Comparison of ENCODE assay signal across 8 mouse cellular contexts in genomic region chr10:75860746-75861145, GRCm38 (mm10). TPM values are rescaled to one million over a fixed set of nuclear protein-coding genes. Genes with fewer than 3 reads are reported as not detected.
DNase-seq lines count a peak whose midpoint lies in the region; ATAC-seq and TF ChIP-seq lines count a peak whose summit lies in the region.

No protein-coding gene starts in this region.

- TF ChIP-seq POLR2A in cortical plate, adult 2 months (IDR thresholded peaks at IDR 0.05; ENCODE audit: extremely low read depth, insufficient read depth, low read length), result no peak

- intact Hi-C loops in heart, postnatal 10 days (cut with DNase I), result no loop called here

- no peak overlapping the region for H3K4me3 ChIP-seq in liver, embryonic 12.5 days
- H3K4me3 ChIP-seq in liver, postnatal 0 days (ENCODE audit: low read depth, low read length), result no peak overlapping the region
- H3K4me3 ChIP-seq in cortical plate, adult 2 months (ENCODE audit: insufficient read depth, low read length), result peak overlapping the region; percentile 86; the same call in 1 of the 2 replicates
- peak overlapping the region; percentile 94 for H3K4me3 ChIP-seq in megakaryocyte, embryonic 14.5 days (replicated peaks)

- no peak for ATAC-seq in liver, embryonic 12.5 days
- ATAC-seq in liver, postnatal 0 days, result no peak
- ATAC-seq in frontal cortex, adult (ENCODE audit: low TSS enrichment), result no peak

- H3K27me3 ChIP-seq in liver, embryonic 12.5 days (replicated peaks), result no peaks in the 10 kb centered on the region
- H3K27me3 ChIP-seq in liver, postnatal 0 days (ENCODE audit: insufficient read depth, low read length), result no peaks in the 10 kb centered on the region
- H3K27me3 ChIP-seq in megakaryocyte, embryonic 14.5 days (replicated peaks), result no peaks in the 10 kb centered on the region

- peaks cover 41% of the 10 kb centered on the region for H3K4me1 ChIP-seq in liver, embryonic 12.5 days
- H3K4me1 ChIP-seq in liver, postnatal 0 days (ENCODE audit: insufficient read depth), result peaks cover 30% of the 10 kb centered on the region
- H3K4me1 ChIP-seq in cortical plate, adult 2 months (ENCODE audit: control insufficient read depth, insufficient read depth, low read length), result no peaks in the 10 kb centered on the region
- H3K4me1 ChIP-seq in megakaryocyte, embryonic 14.5 days, result peaks cover 54% of the 10 kb centered on the region

- no peak overlapping the region for H3K9ac ChIP-seq in liver, embryonic 12.5 days
- H3K9ac ChIP-seq in liver, postnatal 0 days (replicated peaks), result no peak overlapping the region

- WGBS in liver, embryonic 12.5 days (ENCODE audit: insufficient replicate concordance), result 44% methylated on average over 7 of the region's 7 CpGs
- 41% methylated on average over 7 of the region's 7 CpGs for WGBS in liver, postnatal 0 days (ENCODE audit: insufficient replicate concordance)

- DNase-seq in liver, postnatal 0 days, result no peak
- peak; percentile 55 to 61 for DNase-seq in heart, postnatal 10 days
- no peak for DNase-seq in c-Kit-positive CD71-positive TER-119-positive erythroid progenitor cells, embryonic 14.5 days (ENCODE audit: low spot score)
- DNase-seq in ovary, adult 18-20 months (ENCODE audit: low spot score), result no peak

- no peaks in the 10 kb centered on the region for H3K9me3 ChIP-seq in liver, embryonic 12.5 days (replicated peaks)
- no peaks in the 10 kb centered on the region for H3K9me3 ChIP-seq in liver, postnatal 0 days (ENCODE audit: low read length)
- H3K9me3 ChIP-seq in megakaryocyte, embryonic 14.5 days, result peaks cover 20% of the 10 kb centered on the region

- H3K36me3 ChIP-seq in liver, embryonic 12.5 days, result peaks cover 26% of the 10 kb centered on the region
- H3K36me3 ChIP-seq in liver, postnatal 0 days (replicated peaks; ENCODE audit: insufficient read depth, low read length), result peaks cover 14% of the 10 kb centered on the region
- H3K36me3 ChIP-seq in megakaryocyte, embryonic 14.5 days (replicated peaks; ENCODE audit: low read length), result peaks cover 36% of the 10 kb centered on the region

- no peak for TF ChIP-seq EP300 in liver, postnatal 0 days (IDR thresholded peaks at IDR 0.05; ENCODE audit: low read depth)

- no peak for TF ChIP-seq CTCF in liver, postnatal 0 days (IDR thresholded peaks at IDR 0.05; ENCODE audit: low read depth)
- no peak for TF ChIP-seq CTCF in cortical plate, adult 2 months (IDR thresholded peaks at IDR 0.05; ENCODE audit: extremely low read depth, insufficient read depth, low read length)

- peak overlapping the region; percentile 17 for H3K27ac ChIP-seq in liver, embryonic 12.5 days
- no peak overlapping the region for H3K27ac ChIP-seq in liver, postnatal 0 days (ENCODE audit: low read depth)
- no peak overlapping the region for H3K27ac ChIP-seq in cortical plate, adult 2 months (ENCODE audit: insufficient read depth, low read length)

- H3K4me2 ChIP-seq in liver, embryonic 12.5 days, result peak overlapping the region; percentile 90
- H3K4me2 ChIP-seq in liver, postnatal 0 days (ENCODE audit: low read depth, low read length), result no peak overlapping the region; the same call in 1 of the 2 replicates

RNA-seq across cellular contexts. Expression of gene Mif, which starts 0.7 kb away (rescaled TPM):
- polyA plus RNA-seq in liver, embryonic 12.5 days (2016; fragmentation: Nextera tagmentation; extraction: Ambion mirVana), result 1,383 and 1,459 TPM in 2 replicates
- polyA plus RNA-seq in liver, postnatal 0 days (2015; fragmentation: Nextera tagmentation; extraction: Ambion mirVana), result 1,043 and 1,160 TPM in 2 replicates
- 1,035 and 1,146 TPM in 2 replicates for polyA plus RNA-seq in cortical plate, adult 2 months (2012; rRNA removed)
- total RNA-seq in heart, postnatal 10 days (2021), result 100 to 1,000 TPM; 321 to 324 TPM
- polyA plus RNA-seq in megakaryocyte, embryonic 14.5 days (2012; ENCODE audit: insufficient read depth, low replicate concordance), result 3,756 and 4,116 TPM in 2 replicates

RNA-seq across cellular contexts. Expression of gene Gstt2, which starts 23.5 kb away (rescaled TPM):
- polyA plus RNA-seq in liver, embryonic 12.5 days (2016; fragmentation: Nextera tagmentation; extraction: Ambion mirVana), result 32.8 and 33.9 TPM in 2 replicates
- 148 and 175 TPM in 2 replicates for polyA plus RNA-seq in liver, postnatal 0 days (2015; fragmentation: Nextera tagmentation; extraction: Ambion mirVana)
- 15.6 and 17.1 TPM in 2 replicates for polyA plus RNA-seq in cortical plate, adult 2 months (2012; rRNA removed)
- total RNA-seq in heart, postnatal 10 days (2021), result 10 to 100 TPM; 10.1 to 12.7 TPM
- polyA plus RNA-seq in megakaryocyte, embryonic 14.5 days (2012; ENCODE audit: insufficient read depth, low replicate concordance), result 2.3 TPM in 1 of 2 replicates, not detected in the other

RNA-seq across cellular contexts. Expression of gene Derl3, which starts 32.5 kb away (rescaled TPM):
- 1.4 and 2.5 TPM in 2 replicates for polyA plus RNA-seq in liver, embryonic 12.5 days (2016; fragmentation: Nextera tagmentation; extraction: Ambion mirVana)
- polyA plus RNA-seq in liver, postnatal 0 days (2015; fragmentation: Nextera tagmentation; extraction: Ambion mirVana), result 0.52 and 0.95 TPM in 2 replicates
- 4.5 and 5.9 TPM in 2 replicates for polyA plus RNA-seq in cortical plate, adult 2 months (2012; rRNA removed)
- total RNA-seq in heart, postnatal 10 days (2021), result under 1 TPM in 1 of 2 experiments, not detected in 1; 0.48 TPM
- 1.2 and 44.8 TPM in 2 replicates for polyA plus RNA-seq in megakaryocyte, embryonic 14.5 days (2012; ENCODE audit: insufficient read depth, low replicate concordance)

RNA-seq across cellular contexts. Expression of gene Gstt4, which starts 38.4 kb away (rescaled TPM):
- polyA plus RNA-seq in liver, embryonic 12.5 days (2016; fragmentation: Nextera tagmentation; extraction: Ambion mirVana), result not detected in 2 replicates
- polyA plus RNA-seq in liver, postnatal 0 days (2015; fragmentation: Nextera tagmentation; extraction: Ambion mirVana), result not detected in 2 replicates
- not detected in 2 replicates for polyA plus RNA-seq in cortical plate, adult 2 months (2012; rRNA removed)
- total RNA-seq in heart, postnatal 10 days (2021), result not detected
- 0.10 TPM in 1 of 2 replicates, not detected in the other for polyA plus RNA-seq in megakaryocyte, embryonic 14.5 days (2012; ENCODE audit: insufficient read depth, low replicate concordance)

Comparison
In these comparisons a context has a peak if more than half of its experiments do, and no peak if none do; other contexts are left out.
1. H3K4me3 ChIP-seq: peak in cortical plate, adult 2 months (single experiment) and megakaryocyte, embryonic 14.5 days (single experiment); none in liver, embryonic 12.5 days (single experiment) and liver, postnatal 0 days (single experiment).
2. DNase-seq: peak in heart, postnatal 10 days (2 of 2); none in liver, postnatal 0 days (single experiment), c-Kit-positive CD71-positive TER-119-positive erythroid progenitor cells, embryonic 14.5 days (single experiment) and ovary, adult 18-20 months (single experiment).